Mouse (Mus musculus) gastrocnemius, adult 18-20 months (tissue): ENCODE measurements at regions not wholly inside any gene's neighbourhood (a gene's known extent, or its start where the extent isn't known, plus 50 kb on each side); places are given as distances from the start of the nearest gene placed in this dataset.

Experiments
- DNase-seq: peaks from one replicate; pipeline ENCODE4 v3.0.0; 2021; ENCODE audit warnings: low spot score

GRCm38 (mm10) chr4:95307134-95307533 is 250.2 kb upstream of the Fggy start:
- no peak for DNase-seq

GRCm38 (mm10) chr4:95308469-95308895 is 248.8 kb upstream of the Fggy start:
- no peak for DNase-seq

- no peak for DNase-seq
Observed at GRCm38 (mm10) chr4:95310410-95310809, 246.9 kb upstream of the Fggy start.

- peak; percentile 91 for DNase-seq
Observed at GRCm38 (mm10) chr4:95317821-95318290, 239.5 kb upstream of the Fggy start.

GRCm38 (mm10) chr4:95318561-95318960 is 238.7 kb upstream of the Fggy start:
- peak; percentile 7 for DNase-seq

- DNase-seq: peak; percentile 30
Observed at GRCm38 (mm10) chr4:95319036-95319435, 238.3 kb upstream of the Fggy start.

GRCm38 (mm10) chr4:95325861-95326260 is 231.4 kb upstream of the Fggy start:
- DNase-seq: no peak

- DNase-seq: no peak
Observed at GRCm38 (mm10) chr4:95339822-95340221, 217.5 kb upstream of the Fggy start.

GRCm38 (mm10) chr4:95340926-95341325 is 216.4 kb upstream of the Fggy start:
- DNase-seq: no peak

GRCm38 (mm10) chr4:95346722-95347197 is 210.5 kb upstream of the Fggy start:
- DNase-seq: no peak

GRCm38 (mm10) chr4:95347436-95347835 is 209.9 kb upstream of the Fggy start:
- no peak for DNase-seq

GRCm38 (mm10) chr4:95348405-95349123 is 208.7 kb upstream of the Fggy start:
- DNase-seq: peak; percentile 15

- DNase-seq: peak; percentile 7
Observed at GRCm38 (mm10) chr4:95353894-95354319, 203.4 kb upstream of the Fggy start.

- DNase-seq: no peak
Observed at GRCm38 (mm10) chr4:95358674-95359073, 198.6 kb upstream of the Fggy start.

GRCm38 (mm10) chr4:95360336-95360967 is 196.9 kb upstream of the Fggy start:
- DNase-seq: no peak

- DNase-seq: no peak
Observed at GRCm38 (mm10) chr4:95364376-95365082, 192.8 kb upstream of the Fggy start.

GRCm38 (mm10) chr4:95376386-95376785 is 180.9 kb upstream of the Fggy start:
- DNase-seq: no peak

- DNase-seq: peak; percentile 78
Observed at GRCm38 (mm10) chr4:95377222-95378134, 179.8 kb upstream of the Fggy start.

- peak; percentile 62 for DNase-seq
Observed at GRCm38 (mm10) chr4:95378645-95379044, 178.7 kb upstream of the Fggy start.

- DNase-seq: no peak
Observed at GRCm38 (mm10) chr4:95383216-95383892, 174.0 kb upstream of the Fggy start.
